Mouse (Mus musculus) layer of hippocampus, adult 8-10 months (tissue): ENCODE measurements around the gene Misp. TPM values are rescaled to one million over a fixed set of nuclear protein-coding genes. Genes with fewer than 3 reads are reported as not detected.
A peak's percentile ranks its signal among the peaks of the same experiment; 100 is the strongest.

ENCODE experiments used
- DNase-seq, 2 experiments: peaks; one replicate each; pipeline ENCODE4 v3.0.0; 2022; ENCODE audit warnings: low spot score in 2 of 2
- total RNA-seq, 4 experiments: library from RNA; stranded (reverse); gene quantifications; 2 replicates each; pipeline ENCODE4 v1.2.4; 2022

Misp gene
- total RNA-seq, 4 experiments from 2014 or later = 1.6 to 1.9 TPM; not detected in 2

- DNase-seq = peak; percentile 99 to 100
These were observed 33.3 kb downstream of the Misp start, which contains the start of gene Ptbp1 for GRCm38 (mm10) chr10:79853860-79854795. Gene Ptbp1, plus strand, starts transcription at chr10:79854427.

DNA sequence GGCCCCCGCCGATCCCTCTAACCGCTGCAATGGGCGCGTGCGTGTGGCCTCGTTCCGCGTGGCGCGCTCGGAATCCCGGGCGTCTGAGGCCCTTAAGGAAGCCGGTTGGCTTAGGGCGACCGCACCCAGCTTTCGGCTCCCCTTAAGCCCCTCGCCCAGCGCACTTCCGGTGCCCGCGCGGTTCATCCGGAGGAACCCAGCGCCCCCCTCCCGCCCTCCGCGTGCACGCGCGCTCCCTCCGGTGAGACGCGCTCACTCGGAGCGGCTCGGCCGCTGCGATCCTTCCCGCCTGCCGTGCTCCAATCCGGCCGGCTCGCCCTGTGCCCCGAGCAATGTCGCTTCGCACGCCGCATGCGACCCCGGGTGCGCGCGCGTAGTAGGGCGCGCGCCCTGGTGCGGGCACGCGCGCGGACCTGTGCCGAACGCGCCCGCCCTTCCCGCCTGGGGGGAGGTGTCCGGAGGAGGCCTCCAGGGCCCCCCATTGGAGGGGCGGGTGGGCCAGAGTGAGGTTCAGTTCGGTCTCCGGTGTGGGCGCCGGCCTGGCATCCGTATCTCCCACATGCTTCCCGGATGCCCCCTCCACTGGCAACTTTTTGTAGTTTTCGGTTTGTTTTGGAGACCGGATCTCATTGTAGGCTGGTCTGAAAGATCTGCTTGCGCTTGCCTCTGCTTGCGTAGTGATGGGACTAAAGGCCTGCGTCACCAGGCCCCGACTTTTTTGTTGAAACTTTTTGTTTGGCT is 34.2 kb downstream of the Misp start:
- no peak for DNase-seq

- no peak for DNase-seq
These were observed 34.9 kb downstream of the Misp start for GRCm38 (mm10) chr10:79855558-79856184.

GRCm38 (mm10) chr10:79856280-79856679 is 35.5 kb downstream of the Misp start:
- no peak for DNase-seq

DNA sequence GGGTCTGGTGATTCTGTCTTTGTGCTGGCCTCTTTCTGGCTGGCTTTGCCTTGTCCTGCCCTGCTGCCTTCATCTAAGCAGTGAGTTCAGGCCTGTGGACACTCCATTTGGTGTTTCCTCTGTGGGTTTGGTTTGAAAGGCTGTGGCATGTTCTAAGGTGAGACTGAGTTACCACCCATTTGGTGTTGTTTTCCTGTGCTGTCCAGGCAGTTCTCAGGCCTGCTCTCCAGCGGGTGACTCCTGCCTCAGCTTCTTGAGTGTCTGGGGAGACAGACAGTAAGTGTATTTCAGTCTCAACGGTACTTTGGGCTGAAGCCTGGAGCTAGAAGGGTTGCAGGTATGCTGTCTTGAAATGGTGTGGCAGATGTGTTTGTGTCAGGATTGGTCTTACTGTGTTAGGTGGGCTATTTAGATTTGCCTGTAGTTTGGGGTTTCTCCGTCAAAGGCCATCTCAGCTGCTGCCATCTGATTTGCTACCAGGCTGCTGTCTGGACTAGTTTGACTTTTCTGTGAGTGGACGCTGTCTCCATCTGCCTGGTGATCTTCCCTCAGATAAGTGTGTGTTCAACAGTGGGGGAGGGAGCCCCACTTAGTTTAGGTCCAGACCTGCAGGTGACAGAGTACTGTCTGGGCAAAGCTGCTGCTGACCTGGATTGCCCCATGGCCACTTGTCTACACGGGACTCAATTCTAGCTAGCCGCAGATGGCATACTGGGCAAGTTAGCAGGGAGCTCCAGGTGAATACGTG is 36.1 kb downstream of the Misp start:
- no peak for DNase-seq

- DNase-seq = no peak
These were observed 36.6 kb downstream of the Misp start for GRCm38 (mm10) chr10:79857452-79857811.

GRCm38 (mm10) chr10:79857894-79858293 is 37.1 kb downstream of the Misp start:
- DNase-seq = no peak

- peak; percentile 69 to 73 for DNase-seq
These were observed 37.8 kb downstream of the Misp start for GRCm38 (mm10) chr10:79858416-79859074.

DNA sequence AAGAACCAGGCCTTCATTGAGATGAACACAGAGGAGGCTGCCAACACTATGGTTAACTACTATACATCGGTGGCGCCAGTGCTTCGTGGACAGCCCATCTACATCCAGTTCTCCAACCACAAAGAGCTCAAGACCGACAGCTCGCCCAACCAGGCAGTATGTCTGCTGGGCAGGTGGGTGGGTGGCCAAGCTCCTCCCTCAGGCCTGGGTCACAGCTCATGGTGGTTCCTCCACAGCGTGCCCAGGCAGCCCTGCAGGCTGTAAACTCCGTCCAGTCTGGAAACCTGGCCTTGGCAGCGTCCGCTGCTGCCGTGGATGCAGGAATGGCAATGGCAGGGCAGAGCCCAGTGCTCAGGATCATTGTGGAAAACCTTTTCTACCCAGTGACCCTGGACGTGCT is 38.3 kb downstream of the Misp start:
- no peak for DNase-seq

- no peak for DNase-seq
These were observed 39.5 kb downstream of the Misp start for GRCm38 (mm10) chr10:79860079-79860911.

DNA sequence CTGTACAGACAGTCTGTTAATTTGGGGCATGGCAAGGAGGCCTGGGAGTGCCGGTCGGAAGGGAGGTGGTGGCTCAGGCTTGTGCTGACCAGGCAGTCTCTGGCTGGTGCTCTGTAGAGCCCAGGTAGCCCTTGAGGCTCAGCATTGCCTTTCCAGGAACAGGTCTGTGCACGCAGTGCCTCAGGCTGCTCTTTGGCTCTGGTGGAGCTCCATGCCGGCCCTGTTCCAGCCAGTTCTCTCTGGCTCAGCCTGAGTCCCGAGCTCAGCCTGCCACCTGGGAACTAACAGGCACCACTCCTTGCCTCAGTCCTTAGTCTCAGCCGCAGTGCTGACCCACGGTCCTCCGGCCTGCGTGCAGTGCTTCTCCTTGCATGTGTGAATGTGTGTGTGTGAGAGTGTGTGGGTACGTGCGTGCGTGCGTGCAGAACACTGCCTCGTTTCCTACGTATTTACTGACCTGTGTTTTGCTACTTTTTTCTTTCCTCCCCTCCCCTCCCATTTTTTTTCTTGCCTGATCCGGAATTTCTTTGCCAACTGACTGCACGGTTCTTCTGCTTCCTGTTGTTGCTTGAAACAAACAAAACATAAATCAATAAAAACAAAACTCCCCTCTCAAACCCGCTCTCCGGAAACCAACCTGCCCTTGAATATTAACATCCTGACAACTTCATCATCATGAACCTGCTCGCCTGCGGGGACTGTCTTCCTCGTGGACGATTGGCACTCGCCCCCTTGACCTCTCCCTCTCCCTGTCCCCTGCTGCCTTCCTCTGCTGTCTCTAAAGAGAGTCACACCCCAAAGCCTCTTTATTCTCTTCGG is 40.6 kb downstream of the Misp start:
- no peak for DNase-seq

GRCm38 (mm10) chr10:79862049-79862788 is 41.4 kb downstream of the Misp start:
- no peak for DNase-seq

DNA sequence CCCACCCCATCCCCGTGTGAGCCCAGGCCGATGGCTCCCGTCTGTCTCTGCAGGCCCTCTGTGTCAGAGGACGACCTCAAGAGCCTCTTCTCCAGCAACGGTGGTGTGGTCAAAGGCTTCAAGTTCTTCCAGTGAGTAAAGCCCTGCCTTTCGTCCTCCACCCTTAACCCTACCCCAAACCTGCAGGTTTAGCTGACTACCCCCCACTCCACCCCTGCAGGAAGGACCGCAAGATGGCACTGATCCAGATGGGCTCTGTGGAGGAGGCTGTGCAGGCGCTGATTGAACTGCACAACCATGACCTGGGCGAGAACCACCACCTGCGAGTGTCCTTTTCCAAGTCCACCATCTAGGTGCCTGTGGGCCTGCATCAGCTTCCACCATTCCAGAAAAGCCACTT is 42.1 kb downstream of the Misp start:
- no peak for DNase-seq

- DNase-seq = no peak
These were observed 43.8 kb downstream of the Misp start for GRCm38 (mm10) chr10:79864351-79865188.

- no peak for DNase-seq
These were observed 44.4 kb downstream of the Misp start for GRCm38 (mm10) chr10:79865189-79865601.

DNA sequence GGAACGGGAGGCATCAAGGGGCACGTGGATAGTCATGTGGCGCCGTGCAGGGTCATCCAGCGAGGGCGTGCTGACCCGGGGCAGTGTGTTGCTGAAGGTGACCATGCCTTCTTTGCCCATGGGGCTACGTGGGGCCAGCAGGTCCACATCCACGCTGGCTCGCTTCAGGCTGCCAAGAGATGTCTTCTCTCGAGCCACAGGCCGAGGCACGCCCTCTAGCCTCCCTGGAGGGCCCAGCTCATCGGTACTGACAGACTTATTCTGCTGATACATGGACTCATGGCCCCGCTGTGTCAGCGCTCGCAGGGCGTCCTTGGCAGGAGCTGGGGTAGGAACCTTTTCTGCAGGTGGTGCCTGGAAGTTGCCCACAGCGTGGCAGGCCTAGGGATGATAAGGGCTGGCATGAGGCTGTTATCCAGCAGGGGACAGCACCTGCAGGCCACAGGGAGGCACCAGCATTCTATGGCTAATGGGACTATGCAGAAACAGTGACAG is 45.1 kb downstream of the Misp start:
- DNase-seq = no peak

DNA sequence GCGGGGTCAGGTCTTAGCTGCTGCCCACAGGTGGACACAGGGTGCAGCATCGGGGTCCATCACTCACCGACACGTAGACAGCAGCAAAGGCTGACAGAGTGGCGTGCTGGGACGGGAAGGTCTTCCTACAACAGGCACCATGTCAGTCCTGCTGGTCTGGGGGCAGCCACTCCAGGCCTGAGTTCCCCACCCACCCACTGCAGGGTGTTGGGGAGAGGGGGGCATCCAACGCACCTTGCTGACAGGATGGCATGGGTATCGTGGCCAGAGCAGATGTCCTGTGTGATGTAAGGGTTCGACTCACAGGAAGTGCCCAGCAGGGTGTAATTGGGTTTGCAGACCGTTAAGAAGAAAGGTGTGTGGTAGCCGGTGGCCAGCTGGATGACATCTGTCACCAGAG is 45.8 kb downstream of the Misp start:
- DNase-seq = no peak
